Mouse (Mus musculus): ENCODE measurements at regions not wholly inside any gene's neighbourhood (a gene's known extent, or its start where the extent isn't known, plus 50 kb on each side); places are given as distances from the start of the nearest gene placed in this dataset.

DNA sequence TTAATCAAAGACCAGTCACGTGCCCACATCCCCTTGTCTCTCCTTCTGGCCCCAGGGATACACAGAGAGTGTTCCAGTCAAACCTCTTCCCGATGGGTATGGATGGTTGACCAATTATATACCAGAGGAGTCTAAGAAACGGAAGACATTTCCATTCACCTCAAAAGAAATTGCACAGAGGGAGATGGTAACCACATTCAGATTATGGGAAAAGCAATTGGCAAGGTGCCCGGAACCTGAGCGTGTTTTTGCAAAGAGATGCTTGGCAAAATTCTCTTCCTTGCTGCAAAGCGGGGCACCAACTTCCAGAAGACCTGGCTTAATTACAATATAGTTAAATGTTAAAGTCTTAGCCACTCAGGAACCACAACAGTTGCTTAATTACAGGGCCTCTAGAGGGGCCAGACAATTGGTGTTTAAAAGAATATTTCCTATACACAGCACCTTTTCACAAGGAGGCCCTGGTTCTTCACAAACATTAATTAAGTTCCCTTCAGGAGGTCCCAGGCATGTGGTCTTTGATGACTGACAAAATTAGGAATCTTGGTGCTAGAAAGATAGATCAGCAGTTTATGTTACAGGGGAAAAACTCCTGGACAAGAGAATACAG, 59.1 kb upstream of the Hs6st1 start:
- Histone ChIP-seq H3K4me3 (no peak overlapping the region), H3K27me3 (no peaks in the 10 kb centered on the region), H3K4me1 (0 out of 2 replicates have a peak, but pooled peaks cover 3% of the 10 kb centered on the region), H3K27ac (replicated peaks) (no peak overlapping the region), H3K36me3 (no peaks in the 10 kb centered on the region), H3K9me3 (no peaks in the 10 kb centered on the region), H3K9ac (replicated peaks) (no peak overlapping the region), H3K4me2 (replicated peaks) (no peak overlapping the region)
- WGBS = 89% methylated on average over 6 of the region's 6 CpGs
- ATAC-seq (ENCODE audit: low FRiP score, low read depth) = no peak

DNA sequence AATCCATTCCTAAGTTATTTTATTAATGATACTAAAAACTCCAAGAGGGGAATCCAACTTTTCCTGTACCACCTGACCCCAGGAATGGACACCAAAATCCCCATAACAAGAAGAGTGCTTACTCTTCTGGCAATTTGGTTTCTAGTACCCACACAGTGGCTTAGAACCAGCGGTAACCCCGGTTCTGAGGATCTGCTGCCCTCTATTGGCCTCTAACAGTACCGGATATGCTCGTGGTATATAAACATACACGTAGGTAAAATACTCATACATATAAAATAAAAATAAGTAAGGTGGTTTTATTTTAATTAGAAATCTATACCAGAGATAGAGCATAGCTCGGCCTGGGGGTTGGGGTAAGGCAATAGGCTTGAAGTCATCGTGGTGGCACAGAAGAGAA, 58.0 kb upstream of the Hs6st1 start:
- Histone ChIP-seq H3K36me3 (no peaks in the 10 kb centered on the region), H3K9me3 (no peaks in the 10 kb centered on the region), H3K27me3 (no peaks in the 10 kb centered on the region), H3K27ac (replicated peaks) (no peak overlapping the region), H3K4me2 (replicated peaks) (no peak overlapping the region), H3K4me1 (no peaks in the 10 kb centered on the region), H3K9ac (replicated peaks) (no peak overlapping the region), H3K4me3 (no peak overlapping the region)
- WGBS = 84% methylated on average over 7 of the region's 7 CpGs
- ATAC-seq (ENCODE audit: low FRiP score, low read depth) = no peak

DNA sequence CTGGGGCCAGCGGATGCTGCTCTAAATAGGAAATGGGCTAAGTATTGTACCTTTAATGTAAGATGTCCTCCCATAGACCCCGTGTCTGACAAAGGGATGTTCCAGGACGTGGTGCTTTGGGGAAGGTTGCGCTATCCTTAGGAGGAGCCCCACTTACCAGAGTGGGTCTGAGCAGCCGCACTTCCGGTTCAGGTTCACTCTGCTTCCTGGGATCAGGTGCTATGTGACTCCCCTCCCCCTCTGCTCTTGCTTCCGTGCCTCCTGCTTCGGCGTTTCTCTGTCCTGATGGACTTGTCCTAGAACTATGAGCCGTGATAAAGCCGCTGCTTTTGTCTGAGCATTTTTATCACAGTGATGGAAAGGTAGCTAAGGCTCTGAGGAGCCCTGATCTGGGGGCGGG, 57.4 kb upstream of the Hs6st1 start:
- no peak overlapping the region for H3K4me3 ChIP-seq
- WGBS = 87% methylated on average over 12 of the region's 12 CpGs
- H3K4me2 ChIP-seq (replicated peaks) = no peak overlapping the region
- H3K36me3 ChIP-seq = no peaks in the 10 kb centered on the region
- H3K9ac ChIP-seq (replicated peaks) = no peak overlapping the region
- no peaks in the 10 kb centered on the region for H3K27me3 ChIP-seq
- no peaks in the 10 kb centered on the region for H3K9me3 ChIP-seq
- no peak for ATAC-seq (ENCODE audit: low FRiP score, low read depth)
- no peaks in the 10 kb centered on the region for H3K4me1 ChIP-seq
- H3K27ac ChIP-seq (replicated peaks) = no peak overlapping the region

DNA sequence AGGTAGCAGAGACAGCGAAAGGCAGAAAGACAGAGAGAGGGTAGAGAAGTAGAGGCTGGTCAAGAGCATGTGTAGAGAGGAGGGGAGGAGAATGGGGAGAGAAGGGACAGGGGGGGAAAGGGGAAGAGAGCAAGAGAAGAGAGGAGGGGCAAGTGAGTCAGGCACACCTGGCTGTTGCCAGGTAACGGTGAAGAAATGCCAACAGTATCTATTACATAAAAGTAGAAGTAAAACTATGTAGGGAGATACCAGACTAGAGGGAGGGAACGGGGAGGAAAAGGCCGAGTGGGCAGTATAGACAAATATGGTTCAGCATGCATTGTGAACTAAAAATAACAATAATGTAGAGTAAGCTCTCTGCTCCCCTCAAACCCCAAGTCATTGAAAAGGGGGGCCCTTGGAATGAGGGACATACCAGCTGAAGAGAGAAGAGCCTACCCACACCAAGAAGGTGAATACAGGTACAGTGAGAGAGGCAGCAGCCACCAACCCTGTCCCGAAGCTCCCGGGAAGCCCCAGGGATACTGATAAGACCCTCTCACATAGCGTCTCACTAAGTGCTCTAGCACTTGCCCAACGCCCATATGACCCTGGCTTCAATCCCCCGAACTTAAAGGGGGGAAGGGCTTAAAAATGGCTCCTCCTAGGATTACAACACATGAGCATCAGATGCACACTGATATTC, 56.0 kb upstream of the Hs6st1 start:
- H3K9me3 ChIP-seq = no peaks in the 10 kb centered on the region
- H3K27ac ChIP-seq (replicated peaks) = no peak overlapping the region
- no peak overlapping the region for H3K9ac ChIP-seq (replicated peaks)
- no peaks in the 10 kb centered on the region for H3K27me3 ChIP-seq
- no peak for ATAC-seq (ENCODE audit: low FRiP score, low read depth)
- H3K4me3 ChIP-seq = no peak overlapping the region
- H3K4me2 ChIP-seq (replicated peaks) = no peak overlapping the region
- H3K4me1 ChIP-seq = peaks cover 6% of the 10 kb centered on the region
- no peaks in the 10 kb centered on the region for H3K36me3 ChIP-seq
- WGBS = 87% methylated on average over 9 of the region's 9 CpGs

DNA sequence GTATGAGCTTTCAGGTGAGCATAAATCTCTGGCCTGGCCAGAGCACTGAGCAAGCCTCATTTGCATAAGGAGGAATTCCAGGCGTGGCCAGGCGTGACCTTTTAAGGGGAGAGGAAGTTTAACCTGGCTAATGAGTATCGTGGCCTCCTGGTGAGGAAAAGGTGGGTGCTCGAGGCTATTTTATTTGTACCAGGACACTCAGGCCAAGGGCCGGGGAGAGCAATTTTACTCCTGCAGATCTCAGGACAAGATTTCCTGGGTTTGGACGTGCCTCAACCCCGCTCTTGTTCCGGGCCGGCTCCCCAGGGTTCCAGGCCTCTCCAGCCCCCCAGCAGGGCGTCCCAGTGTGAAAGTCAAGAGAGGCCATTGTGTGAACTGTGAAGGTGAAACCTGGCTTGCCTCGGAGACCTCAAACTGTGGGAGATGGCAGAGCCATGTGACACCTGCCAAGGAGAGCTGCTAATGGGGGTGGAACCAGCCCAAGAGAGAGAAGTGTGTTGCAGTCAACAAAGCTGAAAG, 54.3 kb upstream of the Hs6st1 start:
- Histone ChIP-seq H3K4me3 (no peak overlapping the region), H3K4me2 (replicated peaks) (no peak overlapping the region), H3K9ac (replicated peaks) (no peak overlapping the region), H3K4me1 (peaks cover 14% of the 10 kb centered on the region), H3K27ac (replicated peaks) (no peak overlapping the region), H3K9me3 (no peaks in the 10 kb centered on the region), H3K36me3 (no peaks in the 10 kb centered on the region), H3K27me3 (no peaks in the 10 kb centered on the region)
- WGBS = 27% methylated on average over 11 of the region's 11 CpGs
- no peak for ATAC-seq (ENCODE audit: low FRiP score, low read depth)

DNA sequence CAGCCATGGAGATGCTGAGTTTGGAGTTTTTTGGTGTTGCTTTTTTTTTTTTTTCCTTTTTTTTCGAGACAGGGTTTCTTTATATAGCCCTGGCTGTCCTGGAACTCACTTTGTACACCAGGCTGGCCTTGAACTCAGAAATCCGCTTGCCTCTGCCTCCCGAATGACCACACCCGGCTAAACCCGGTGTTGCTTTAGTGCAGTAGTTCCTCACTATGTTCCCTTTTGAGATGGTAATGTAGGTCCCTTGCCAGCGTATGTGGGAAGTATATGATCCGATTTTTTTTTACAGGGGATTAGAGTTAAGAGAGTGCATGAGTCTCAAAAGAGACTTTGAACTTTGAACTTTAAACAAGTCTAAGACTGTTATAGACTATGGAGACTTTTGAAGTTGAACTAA, 53.8 kb upstream of the Hs6st1 start:
- H3K4me1 ChIP-seq = peaks cover 14% of the 10 kb centered on the region
- H3K9ac ChIP-seq (replicated peaks) = no peak overlapping the region
- no peak overlapping the region for H3K4me2 ChIP-seq (replicated peaks)
- no peak overlapping the region for H3K27ac ChIP-seq (replicated peaks)
- WGBS = 60% methylated on average over 7 of the region's 7 CpGs
- no peak for ATAC-seq (ENCODE audit: low FRiP score, low read depth)
- H3K4me3 ChIP-seq = no peak overlapping the region
- H3K9me3 ChIP-seq = no peaks in the 10 kb centered on the region
- H3K36me3 ChIP-seq = no peaks in the 10 kb centered on the region
- H3K27me3 ChIP-seq = no peaks in the 10 kb centered on the region

DNA sequence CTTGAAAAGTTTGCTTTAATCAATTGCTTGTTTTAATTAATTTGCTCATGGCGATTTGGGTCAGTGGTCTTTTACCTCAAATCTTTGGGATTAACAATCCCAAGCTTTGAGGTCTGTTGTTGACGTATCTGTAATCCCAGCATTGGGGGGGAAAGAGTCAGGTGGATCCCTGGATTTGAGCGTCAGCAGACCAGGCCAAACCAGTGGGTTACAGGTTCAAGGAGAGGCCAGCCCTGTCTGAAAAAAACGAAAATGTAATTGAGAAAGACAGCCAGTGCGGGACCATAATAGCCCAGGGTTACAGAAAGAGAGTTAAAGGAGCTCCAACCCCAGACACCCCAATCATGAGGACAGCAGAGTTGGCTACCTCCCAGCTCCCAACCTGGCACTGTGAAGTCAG, 53.0 kb upstream of the Hs6st1 start:
- ATAC-seq (ENCODE audit: low FRiP score, low read depth) = no peak
- 83% methylated on average over 5 of the region's 5 CpGs for WGBS
- Histone ChIP-seq H3K9ac (replicated peaks) (no peak overlapping the region), H3K27me3 (no peaks in the 10 kb centered on the region), H3K9me3 (no peaks in the 10 kb centered on the region), H3K36me3 (no peaks in the 10 kb centered on the region), H3K27ac (replicated peaks) (no peak overlapping the region), H3K4me1 (peaks cover 14% of the 10 kb centered on the region), H3K4me2 (replicated peaks) (no peak overlapping the region), H3K4me3 (no peak overlapping the region)

DNA sequence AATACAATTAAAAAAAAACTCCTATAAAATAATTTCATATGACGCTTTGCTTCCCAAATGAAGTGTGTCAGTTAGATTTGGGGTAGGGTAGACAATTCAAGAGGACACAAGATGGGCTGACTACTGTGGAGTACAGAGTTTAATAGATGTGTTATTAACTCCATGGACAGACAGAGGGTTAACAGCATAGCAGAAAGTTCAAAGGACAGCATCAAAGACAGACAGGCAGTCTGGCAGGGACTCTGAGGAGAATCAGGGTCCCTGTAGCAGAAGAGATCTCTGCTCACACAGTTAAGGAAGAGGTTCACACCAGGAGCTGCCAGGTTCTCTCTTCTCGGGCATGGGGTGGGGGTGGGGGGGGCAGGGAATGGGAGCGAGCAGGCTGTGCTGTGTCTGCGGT, 51.6 kb upstream of the Hs6st1 start:
- Histone ChIP-seq H3K27me3 (no peaks in the 10 kb centered on the region), H3K4me3 (no peak overlapping the region), H3K27ac (replicated peaks) (0 out of 2 replicates have a peak overlapping the region, but pooled peaks have one; percentile 32), H3K4me1 (peaks cover 14% of the 10 kb centered on the region), H3K9ac (replicated peaks) (no peak overlapping the region), H3K9me3 (no peaks in the 10 kb centered on the region), H3K4me2 (replicated peaks) (no peak overlapping the region), H3K36me3 (no peaks in the 10 kb centered on the region)
- no peak for ATAC-seq (ENCODE audit: low FRiP score, low read depth)
- WGBS = 34% methylated on average over 4 of the region's 4 CpGs

DNA sequence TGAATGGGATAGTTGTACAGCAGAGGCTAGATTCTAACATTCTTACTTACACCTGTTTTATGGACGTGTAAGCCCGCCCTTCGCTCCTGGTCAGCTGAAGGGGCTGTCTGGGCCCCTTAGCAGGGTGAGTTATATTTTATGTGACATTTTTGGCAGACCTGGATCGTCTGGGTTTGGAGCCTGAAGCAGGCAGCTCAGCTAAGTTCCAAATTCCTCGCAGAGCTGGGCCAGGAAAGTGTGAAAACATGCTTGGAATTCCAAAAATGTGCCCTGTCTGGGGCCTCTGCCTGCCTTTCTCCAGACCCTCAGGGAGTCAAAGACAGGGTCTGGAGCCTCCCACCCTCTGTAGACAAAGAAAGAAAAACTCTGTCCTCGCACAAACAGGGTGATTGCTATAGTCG, 51.1 kb upstream of the Hs6st1 start:
- ATAC-seq (ENCODE audit: low FRiP score, low read depth) = peak; percentile 80
- 15% methylated on average over 7 of the region's 7 CpGs for WGBS
- Histone ChIP-seq H3K4me2 (replicated peaks) (no peak overlapping the region), H3K9me3 (no peaks in the 10 kb centered on the region), H3K4me3 (no peak overlapping the region), H3K27me3 (no peaks in the 10 kb centered on the region), H3K4me1 (peaks cover 14% of the 10 kb centered on the region), H3K9ac (replicated peaks) (no peak overlapping the region), H3K27ac (replicated peaks) (0 out of 2 replicates have a peak overlapping the region, but pooled peaks have one; percentile 32), H3K36me3 (no peaks in the 10 kb centered on the region)

DNA sequence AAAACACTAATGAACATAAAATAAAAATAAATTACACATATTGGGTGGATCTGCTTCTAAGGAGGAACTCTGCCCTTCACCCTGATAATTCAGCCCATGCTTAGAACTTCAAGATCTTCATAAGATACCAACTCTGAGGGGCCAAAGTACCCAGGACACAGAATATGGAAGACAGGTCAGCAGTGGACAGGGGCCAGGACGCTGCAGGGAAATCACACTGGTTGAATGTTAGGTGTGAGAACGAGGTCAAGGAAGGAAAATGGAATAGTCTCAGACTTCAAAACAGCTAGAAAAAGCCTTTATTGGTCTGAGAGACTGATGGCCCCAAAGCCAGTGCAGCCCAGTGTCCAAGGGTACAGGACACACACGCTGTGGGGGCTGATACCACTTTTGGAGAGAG, 50.5 kb upstream of the Hs6st1 start:
- H3K4me2 ChIP-seq (replicated peaks) = no peak overlapping the region
- no peak overlapping the region for H3K4me3 ChIP-seq
- ATAC-seq (ENCODE audit: low FRiP score, low read depth) = no peak
- no peak overlapping the region for H3K9ac ChIP-seq (replicated peaks)
- H3K9me3 ChIP-seq = no peaks in the 10 kb centered on the region
- H3K36me3 ChIP-seq = no peaks in the 10 kb centered on the region
- H3K27me3 ChIP-seq = no peaks in the 10 kb centered on the region
- WGBS = 41% methylated on average over 3 of the region's 3 CpGs
- H3K27ac ChIP-seq (replicated peaks) = no peak overlapping the region
- H3K4me1 ChIP-seq = peaks cover 14% of the 10 kb centered on the region

Data from midbrain, embryonic 12.5 days (tissue).